Mouse (Mus musculus): Measurements from ENCODE around the gene Zfand3. TPM values are rescaled to one million over a fixed set of nuclear protein-coding genes. Genes with fewer than 3 reads are reported as not detected.

The Zfand3 gene
- polyA plus RNA-seq, 1 experiment = 111 TPM

GRCm38 (mm10) chr17:29985534-29985933, 19.0 kb upstream of the Zfand3 start:
- Histone ChIP-seq H3K36me3 (ENCODE audit: control insufficient read depth, insufficient read depth, low read length) (no peaks in the 10 kb centered on the region), H3K4me1 (ENCODE audit: control insufficient read depth, insufficient read depth, low read length) (peaks cover 7% of the 10 kb centered on the region), H3K4me3 (ENCODE audit: insufficient read depth, low read depth, low read length) (no peak overlapping the region), H3K27ac (ENCODE audit: insufficient read depth, low read depth, low read length) (peak overlapping the region; percentile 1; the same call in 1 of the 2 replicates), H3K27me3 (replicated peaks; ENCODE audit: control insufficient read depth, insufficient read depth, low read length) (no peaks in the 10 kb centered on the region)
- TF ChIP-seq POLR2A (IDR thresholded peaks at IDR 0.05; ENCODE audit: low read depth, low read length) (no peak), CTCF (conservative IDR thresholded peaks at IDR 0.05; ENCODE audit: insufficient read depth, insufficient read length, low read depth, low read length) (no peak)
- WGBS = 22% methylated on average over 3 of the region's 3 CpGs
- peak; percentile 88 for DNase-seq

GRCm38 (mm10) chr17:29988141-29988540, 16.4 kb upstream of the Zfand3 start:
- H3K36me3 ChIP-seq (ENCODE audit: control insufficient read depth, insufficient read depth, low read length) = no peaks in the 10 kb centered on the region
- WGBS = 44% methylated on average over 5 of the region's 5 CpGs
- no peak for DNase-seq
- no peak overlapping the region for H3K27ac ChIP-seq (ENCODE audit: insufficient read depth, low read depth, low read length)
- peaks cover 7% of the 10 kb centered on the region for H3K4me1 ChIP-seq (ENCODE audit: control insufficient read depth, insufficient read depth, low read length)
- H3K4me3 ChIP-seq (ENCODE audit: insufficient read depth, low read depth, low read length) = no peak overlapping the region
- H3K27me3 ChIP-seq (replicated peaks; ENCODE audit: control insufficient read depth, insufficient read depth, low read length) = no peaks in the 10 kb centered on the region
- no peak for TF ChIP-seq POLR2A (IDR thresholded peaks at IDR 0.05; ENCODE audit: low read depth, low read length)
- no peak for TF ChIP-seq CTCF (conservative IDR thresholded peaks at IDR 0.05; ENCODE audit: insufficient read depth, insufficient read length, low read depth, low read length)

- Histone ChIP-seq H3K27me3 (replicated peaks; ENCODE audit: control insufficient read depth, insufficient read depth, low read length) (no peaks in the 10 kb centered on the region), H3K4me3 (ENCODE audit: insufficient read depth, low read depth, low read length) (no peak overlapping the region), H3K27ac (ENCODE audit: insufficient read depth, low read depth, low read length) (no peak overlapping the region), H3K36me3 (ENCODE audit: control insufficient read depth, insufficient read depth, low read length) (no peaks in the 10 kb centered on the region), H3K4me1 (ENCODE audit: control insufficient read depth, insufficient read depth, low read length) (peaks cover 7% of the 10 kb centered on the region)
- no peak for DNase-seq
- TF ChIP-seq CTCF (conservative IDR thresholded peaks at IDR 0.05; ENCODE audit: insufficient read depth, insufficient read length, low read depth, low read length) = no peak
- 85% methylated on average over 5 of the region's 5 CpGs for WGBS
Observed at GRCm38 (mm10) chr17:29989653-29990052, 14.9 kb upstream of the Zfand3 start.

GRCm38 (mm10) chr17:29990136-29990535, 14.4 kb upstream of the Zfand3 start:
- TF ChIP-seq POLR2A (IDR thresholded peaks at IDR 0.05; ENCODE audit: low read depth, low read length) = no peak
- no peak for TF ChIP-seq CTCF (conservative IDR thresholded peaks at IDR 0.05; ENCODE audit: insufficient read depth, insufficient read length, low read depth, low read length)
- Histone ChIP-seq H3K4me3 (ENCODE audit: insufficient read depth, low read depth, low read length) (no peak overlapping the region), H3K36me3 (ENCODE audit: control insufficient read depth, insufficient read depth, low read length) (no peaks in the 10 kb centered on the region), H3K27me3 (replicated peaks; ENCODE audit: control insufficient read depth, insufficient read depth, low read length) (no peaks in the 10 kb centered on the region), H3K27ac (ENCODE audit: insufficient read depth, low read depth, low read length) (no peak overlapping the region), H3K4me1 (ENCODE audit: control insufficient read depth, insufficient read depth, low read length) (peaks cover 5% of the 10 kb centered on the region)
- DNase-seq = no peak
- 96% methylated on average over 3 of the region's 3 CpGs for WGBS

- Histone ChIP-seq H3K27me3 (replicated peaks; ENCODE audit: control insufficient read depth, insufficient read depth, low read length) (no peaks in the 10 kb centered on the region), H3K4me1 (ENCODE audit: control insufficient read depth, insufficient read depth, low read length) (peaks cover 2% of the 10 kb centered on the region; the same call in 1 of the 2 replicates), H3K4me3 (ENCODE audit: insufficient read depth, low read depth, low read length) (no peak overlapping the region), H3K27ac (ENCODE audit: insufficient read depth, low read depth, low read length) (no peak overlapping the region), H3K36me3 (ENCODE audit: control insufficient read depth, insufficient read depth, low read length) (no peaks in the 10 kb centered on the region)
- DNase-seq = no peak
- TF ChIP-seq CTCF (conservative IDR thresholded peaks at IDR 0.05; ENCODE audit: insufficient read depth, insufficient read length, low read depth, low read length) (no peak), POLR2A (IDR thresholded peaks at IDR 0.05; ENCODE audit: low read depth, low read length) (no peak)
- 71% methylated on average over 2 of the region's 2 CpGs for WGBS
Observed at GRCm38 (mm10) chr17:29990845-29991244, 13.7 kb upstream of the Zfand3 start.

DNA sequence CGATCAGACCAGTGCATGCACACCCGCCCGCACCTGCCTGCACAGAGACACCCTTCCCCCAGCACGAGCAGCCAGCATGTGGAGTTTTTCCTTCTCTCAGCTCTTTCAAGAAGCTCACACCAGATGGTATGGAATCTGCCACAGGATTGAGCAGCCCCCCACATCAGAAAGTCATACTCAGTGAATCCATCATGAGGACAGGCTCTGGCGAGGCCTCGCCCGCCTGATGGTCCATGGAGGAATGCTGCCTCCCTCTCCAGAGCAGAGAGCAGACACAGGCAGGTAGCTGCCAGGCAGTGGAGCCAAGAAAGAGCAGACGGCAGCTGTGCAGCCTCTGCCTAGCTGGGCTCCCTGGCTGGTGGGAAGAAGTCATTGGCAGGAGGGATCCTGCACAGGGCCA, 11.0 kb upstream of the Zfand3 start:
- H3K4me3 ChIP-seq (ENCODE audit: insufficient read depth, low read depth, low read length) = no peak overlapping the region
- no peaks in the 10 kb centered on the region for H3K36me3 ChIP-seq (ENCODE audit: control insufficient read depth, insufficient read depth, low read length)
- H3K4me1 ChIP-seq (ENCODE audit: control insufficient read depth, insufficient read depth, low read length) = no peaks in the 10 kb centered on the region; the same call in 1 of the 2 replicates
- no peak for TF ChIP-seq CTCF (conservative IDR thresholded peaks at IDR 0.05; ENCODE audit: insufficient read depth, insufficient read length, low read depth, low read length)
- no peak for TF ChIP-seq POLR2A (IDR thresholded peaks at IDR 0.05; ENCODE audit: low read depth, low read length)
- DNase-seq = no peak
- 85% methylated on average over 8 of the region's 8 CpGs for WGBS
- no peak overlapping the region for H3K27ac ChIP-seq (ENCODE audit: insufficient read depth, low read depth, low read length)
- H3K27me3 ChIP-seq (replicated peaks; ENCODE audit: control insufficient read depth, insufficient read depth, low read length) = no peaks in the 10 kb centered on the region

GRCm38 (mm10) chr17:29994011-29994410, 10.5 kb upstream of the Zfand3 start:
- TF ChIP-seq POLR2A (IDR thresholded peaks at IDR 0.05; ENCODE audit: low read depth, low read length) = no peak
- TF ChIP-seq CTCF (conservative IDR thresholded peaks at IDR 0.05; ENCODE audit: insufficient read depth, insufficient read length, low read depth, low read length) = no peak

More at GRCm38 (mm10) chr17:29994011-29994410, 10.5 kb upstream of the Zfand3 start:
- H3K4me3 ChIP-seq (ENCODE audit: insufficient read depth, low read depth, low read length) = no peak overlapping the region
- 28% methylated on average over 3 of the region's 3 CpGs for WGBS
- H3K36me3 ChIP-seq (ENCODE audit: control insufficient read depth, insufficient read depth, low read length) = no peaks in the 10 kb centered on the region
- no peaks in the 10 kb centered on the region for H3K27me3 ChIP-seq (replicated peaks; ENCODE audit: control insufficient read depth, insufficient read depth, low read length)
- DNase-seq = peak; percentile 60
- H3K27ac ChIP-seq (ENCODE audit: insufficient read depth, low read depth, low read length) = no peak overlapping the region
- H3K4me1 ChIP-seq (ENCODE audit: control insufficient read depth, insufficient read depth, low read length) = no peaks in the 10 kb centered on the region; the same call in 1 of the 2 replicates

Data from kidney, adult 2 months (tissue).